Mouse (Mus musculus): ENCODE measurements around the gene Chpf2.

DNA sequence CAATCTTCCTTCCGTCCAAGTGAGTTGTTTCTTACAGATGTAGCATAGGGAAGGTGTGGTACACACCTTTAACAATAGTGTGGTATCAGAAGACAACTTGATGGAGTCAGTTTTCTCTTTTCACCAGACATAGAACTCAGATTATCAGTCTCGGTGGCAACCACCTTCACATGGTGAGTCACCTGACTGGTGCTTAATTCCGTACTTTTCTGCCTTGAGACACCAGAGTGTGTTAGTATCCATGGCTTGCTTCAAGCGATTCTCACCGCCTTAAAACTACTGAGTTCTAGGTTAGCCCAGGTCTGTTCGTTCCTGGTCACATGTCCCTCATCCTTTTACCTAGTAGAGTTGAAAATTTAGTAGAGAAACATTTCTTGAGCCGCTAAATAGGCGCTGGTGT is 435 bp upstream of the Chpf2 start:
- no peak for TF ChIP-seq MAX (IDR thresholded peaks at IDR 0.05; ENCODE audit: low read length)
- no peak for TF ChIP-seq NRF1 (IDR thresholded peaks at IDR 0.05; ENCODE audit: insufficient read depth, low read depth, low read length, poor library complexity, severe bottlenecking)
- TF ChIP-seq TBP (IDR thresholded peaks at IDR 0.05; ENCODE audit: low read depth, low read length): no peak
- no peak for TF ChIP-seq POLR2AphosphoS2 (IDR thresholded peaks at IDR 0.05; ENCODE audit: low read length)
- no peak for TF ChIP-seq HCFC1 (IDR thresholded peaks at IDR 0.05; ENCODE audit: low read depth, low read length)
- TF ChIP-seq POLR2A (IDR thresholded peaks at IDR 0.05; ENCODE audit: control insufficient read depth in 1 of 2, insufficient read depth in 1 of 2, low read depth in 1 of 2, low read length in 2 of 2, poor library complexity in 1 of 2): no peak
- TF ChIP-seq CTCF (IDR thresholded peaks at IDR 0.05 in 2 of 3, conservative IDR thresholded peaks at IDR 0.05 in 1 of 3; ENCODE audit: control insufficient read depth in 1 of 3, insufficient read depth in 1 of 3, low read depth in 2 of 3, low read length in 3 of 3, poor library complexity in 1 of 3, severe bottlenecking in 1 of 3): no peak

All from MEL (cell line).